Mouse (Mus musculus): ENCODE measurements around the gene Olfr69.
A peak's percentile ranks its signal among the peaks of the same experiment; 100 is the strongest.

GRCm38 (mm10) chr7:103810296-103810695, 38.9 kb upstream of the Olfr69 start:
- TF ChIP-seq TBP (IDR thresholded peaks at IDR 0.05; ENCODE audit: low read depth, low read length) = no peak
- TF ChIP-seq MEF2A (IDR thresholded peaks at IDR 0.05; ENCODE audit: extremely low read depth, insufficient replicate concordance, low read depth, low read length, poor library complexity, severe bottlenecking) = no peak
- TF ChIP-seq CTCF (IDR thresholded peaks at IDR 0.05 in 2 of 3, conservative IDR thresholded peaks at IDR 0.05 in 1 of 3; ENCODE audit: control insufficient read depth in 1 of 3, insufficient read depth in 1 of 3, low read depth in 2 of 3, low read length in 3 of 3, poor library complexity in 1 of 3, severe bottlenecking in 1 of 3) = no peak
- no peak for TF ChIP-seq MAZ (IDR thresholded peaks at IDR 0.05; ENCODE audit: low read depth, low read length)
- TF ChIP-seq NELFE (IDR thresholded peaks at IDR 0.05; ENCODE audit: low read depth, low read length) = no peak
- no peak for TF ChIP-seq POLR2A (IDR thresholded peaks at IDR 0.05; ENCODE audit: control insufficient read depth in 1 of 2, insufficient read depth in 1 of 2, low read depth in 1 of 2, low read length in 2 of 2, poor library complexity in 1 of 2)
- TF ChIP-seq TCF12 (IDR thresholded peaks at IDR 0.05; ENCODE audit: low read depth, low read length) = peak; percentile 56; the same call in 1 of the 2 replicates
- no peak for TF ChIP-seq USF2 (IDR thresholded peaks at IDR 0.05; ENCODE audit: borderline replicate concordance in 1 of 2, insufficient read depth in 1 of 2, low read depth in 1 of 2, low read length in 2 of 2)
- peak; percentile 50 to 72 for TF ChIP-seq EP300 (IDR thresholded peaks at IDR 0.05; ENCODE audit: low read depth in 1 of 2, low read length in 2 of 2)
- TF ChIP-seq HCFC1 (IDR thresholded peaks at IDR 0.05; ENCODE audit: low read depth, low read length) = no peak
- TF ChIP-seq GABPA (IDR thresholded peaks at IDR 0.05; ENCODE audit: low read depth, low read length) = no peak
- TF ChIP-seq GATA1 (IDR thresholded peaks at IDR 0.05; ENCODE audit: low read depth, low read length) = peak; percentile 38; the same call in 1 of the 2 replicates
- TF ChIP-seq RAD21 (IDR thresholded peaks at IDR 0.05; ENCODE audit: low read depth, low read length) = no peak

All from MEL (cell line).